Mouse (Mus musculus) ES-Bruce4 (cell line): Measurements from ENCODE around the gene Klhl29. TPM values are rescaled to one million over a fixed set of nuclear protein-coding genes. Genes with fewer than 3 reads are reported as not detected.

Source experiments
- H3K27ac ChIP-seq: 2 replicates; pipeline ENCODE4 v1.5.1; 2012; ENCODE audit warnings: low read length, inconsistent platforms; ENCODE audit not compliant: insufficient read depth
- H3K27me3 ChIP-seq: 2 replicates; pipeline ENCODE4 v1.6.1; 2012; ENCODE audit warnings: mild to moderate bottlenecking, low read length, inconsistent platforms; ENCODE audit not compliant: control insufficient read depth, poor library complexity, insufficient read depth, severe bottlenecking
- H3K36me3 ChIP-seq: 2 replicates; pipeline ENCODE4 v1.6.1; 2012; ENCODE audit warnings: inconsistent platforms, mild to moderate bottlenecking, low read length, moderate library complexity; ENCODE audit not compliant: control insufficient read depth, poor library complexity, insufficient read depth, severe bottlenecking
- H3K4me1 ChIP-seq: one replicate; pipeline ENCODE4 v1.8.1; 2011; ENCODE audit warnings: low read length; ENCODE audit not compliant: control insufficient read depth, insufficient read depth
- H3K4me3 ChIP-seq: 2 replicates; pipeline ENCODE4 v1.5.1; 2011; ENCODE audit warnings: low read depth, mild to moderate bottlenecking, low read length
- H3K9ac ChIP-seq: 2 replicates; pipeline ENCODE4 v1.6.1; 2012; ENCODE audit warnings: low read depth, mild to moderate bottlenecking, inconsistent platforms; ENCODE audit not compliant: poor library complexity, severe bottlenecking
- H3K9me3 ChIP-seq: replicated peaks from 2 replicates; pipeline ENCODE4 v1.6.1; 2012; ENCODE audit warnings: mild to moderate bottlenecking, low read length, inconsistent platforms; ENCODE audit not compliant: control insufficient read depth, poor library complexity, insufficient read depth, severe bottlenecking
- CTCF ChIP-seq: IDR thresholded peaks from one replicate; pipeline ENCODE4 v1.8.1; 2011; ENCODE audit warnings: low read depth, low read length
- EP300 ChIP-seq: IDR thresholded peaks from 2 replicates; pipeline ENCODE4 v1.6.1; 2011; ENCODE audit warnings: low read depth, low read length; ENCODE audit not compliant: insufficient read depth
- POLR2A ChIP-seq: IDR thresholded peaks from one replicate; pipeline ENCODE4 v1.8.1; 2011; ENCODE audit warnings: low read length; ENCODE audit not compliant: insufficient read depth
- polyA plus RNA-seq: library from polyadenylated mRNA; stranded (reverse); fragments of >200 nt; gene quantifications from 2 replicates; pipeline ENCODE4 v1.2.4, GENCODE M21; 2011; ENCODE audit warnings: low read depth; ENCODE audit not compliant: missing spikeins, insufficient read depth, insufficient read length

Klhl29 gene
- polyA plus RNA-seq, 1 experiment: 0.49 TPM

- H3K4me1 ChIP-seq: no peaks in the 10 kb centered on the region
- no peak overlapping the region for H3K27ac ChIP-seq
- no peak overlapping the region for H3K4me3 ChIP-seq
- no peaks in the 10 kb centered on the region for H3K9me3 ChIP-seq
- H3K36me3 ChIP-seq: no peaks in the 10 kb centered on the region
- TF ChIP-seq CTCF (no peak), EP300 (no peak), POLR2A (no peak)
- no peak overlapping the region for H3K9ac ChIP-seq
- no peaks in the 10 kb centered on the region for H3K27me3 ChIP-seq
Measured at GRCm38 (mm10) chr12:5116605-5117004, 258.9 kb downstream of the Klhl29 start.

GRCm38 (mm10) chr12:5114631-5115030 lies 260.9 kb downstream of the Klhl29 start:
- H3K4me3 ChIP-seq: no peak overlapping the region
- no peak overlapping the region for H3K9ac ChIP-seq
- no peaks in the 10 kb centered on the region for H3K9me3 ChIP-seq
- H3K36me3 ChIP-seq: no peaks in the 10 kb centered on the region
- no peaks in the 10 kb centered on the region for H3K27me3 ChIP-seq
- no peak overlapping the region for H3K27ac ChIP-seq
- no peak for TF ChIP-seq POLR2A
- no peak for TF ChIP-seq EP300
- TF ChIP-seq CTCF: no peak
- H3K4me1 ChIP-seq: no peaks in the 10 kb centered on the region

GRCm38 (mm10) chr12:5111343-5111742 lies 264.1 kb downstream of the Klhl29 start:
- Histone ChIP-seq H3K27ac (no peak overlapping the region), H3K27me3 (no peaks in the 10 kb centered on the region), H3K9ac (no peak overlapping the region), H3K36me3 (no peaks in the 10 kb centered on the region), H3K4me3 (no peak overlapping the region), H3K4me1 (no peaks in the 10 kb centered on the region), H3K9me3 (no peaks in the 10 kb centered on the region)
- TF ChIP-seq CTCF: no peak
- TF ChIP-seq POLR2A: no peak
- no peak for TF ChIP-seq EP300

GRCm38 (mm10) chr12:5108613-5109012 lies 266.9 kb downstream of the Klhl29 start:
- TF ChIP-seq EP300 (no peak), CTCF (no peak), POLR2A (no peak)
- Histone ChIP-seq H3K4me1 (no peaks in the 10 kb centered on the region), H3K36me3 (no peaks in the 10 kb centered on the region), H3K9ac (no peak overlapping the region), H3K9me3 (no peaks in the 10 kb centered on the region), H3K4me3 (no peak overlapping the region), H3K27ac (no peak overlapping the region), H3K27me3 (no peaks in the 10 kb centered on the region)

- H3K27me3 ChIP-seq: no peaks in the 10 kb centered on the region
- no peak overlapping the region for H3K27ac ChIP-seq
- no peaks in the 10 kb centered on the region for H3K9me3 ChIP-seq
- no peak overlapping the region for H3K9ac ChIP-seq
- no peaks in the 10 kb centered on the region for H3K36me3 ChIP-seq
- no peak overlapping the region for H3K4me3 ChIP-seq
- H3K4me1 ChIP-seq: no peaks in the 10 kb centered on the region
- TF ChIP-seq EP300: no peak
- no peak for TF ChIP-seq CTCF
- no peak for TF ChIP-seq POLR2A
Measured at GRCm38 (mm10) chr12:5107795-5108194, 267.7 kb downstream of the Klhl29 start.

GRCm38 (mm10) chr12:5104422-5105052 lies 270.9 kb downstream of the Klhl29 start:
- H3K9me3 ChIP-seq: no peaks in the 10 kb centered on the region
- no peak overlapping the region for H3K27ac ChIP-seq
- H3K4me1 ChIP-seq: no peaks in the 10 kb centered on the region
- no peaks in the 10 kb centered on the region for H3K27me3 ChIP-seq
- H3K36me3 ChIP-seq: no peaks in the 10 kb centered on the region
- no peak overlapping the region for H3K9ac ChIP-seq
- TF ChIP-seq EP300 (no peak), CTCF (no peak), POLR2A (no peak)
- H3K4me3 ChIP-seq: no peak overlapping the region
